Mouse (Mus musculus): ENCODE data around the gene F12.

GRCm38 (mm10) chr13:55443799-55444285, 17.2 kb upstream of the F12 start:
- TF ChIP-seq CTCF (IDR thresholded peaks at IDR 0.05 in 2 of 3, conservative IDR thresholded peaks at IDR 0.05 in 1 of 3; ENCODE audit: control insufficient read depth in 1 of 3, insufficient read depth in 1 of 3, low read depth in 2 of 3, low read length in 3 of 3, poor library complexity in 1 of 3, severe bottlenecking in 1 of 3) (no peak), ZKSCAN1 (IDR thresholded peaks at IDR 0.05; ENCODE audit: low read depth, low read length) (no peak), BHLHE40 (IDR thresholded peaks at IDR 0.05; ENCODE audit: borderline replicate concordance, low read depth, low read length) (no peak), NRF1 (IDR thresholded peaks at IDR 0.05; ENCODE audit: insufficient read depth, low read depth, low read length, poor library complexity, severe bottlenecking) (no peak), E2F4 (IDR thresholded peaks at IDR 0.05; ENCODE audit: borderline replicate concordance, low read depth, low read length) (no peak), TCF12 (IDR thresholded peaks at IDR 0.05; ENCODE audit: low read depth, low read length) (no peak), MAZ (IDR thresholded peaks at IDR 0.05; ENCODE audit: low read depth, low read length) (no peak), CHD2 (IDR thresholded peaks at IDR 0.05; ENCODE audit: low read length) (no peak), POLR2A (IDR thresholded peaks at IDR 0.05; ENCODE audit: control insufficient read depth in 1 of 2, insufficient read depth in 1 of 2, low read depth in 1 of 2, low read length in 2 of 2, poor library complexity in 1 of 2) (no peak), MXI1 (IDR thresholded peaks at IDR 0.05; ENCODE audit: low read depth, low read length) (no peak), USF1 (IDR thresholded peaks at IDR 0.05; ENCODE audit: low read depth, low read length) (no peak)

Measured in MEL (cell line).